Mouse (Mus musculus): ENCODE results near the gene Tbc1d22b. TPM values are rescaled to one million over a fixed set of nuclear protein-coding genes. Genes with fewer than 3 reads are reported as not detected.
A peak's percentile ranks its signal among the peaks of the same experiment; 100 is the strongest.
"Not testable (repeated sequence)": the region's sequence is repeated elsewhere in the genome, so short reads cannot be mapped to it uniquely, and the experiment has no call there.

The Tbc1d22b gene
- polyA plus RNA-seq, 1 experiment, result 27.3 TPM

- WGBS, result 91% methylated on average over 15 of the region's 15 CpGs
- H3K27ac ChIP-seq (ENCODE audit: insufficient read depth, low read depth, low read length), result no peak overlapping the region
- H3K4me1 ChIP-seq (ENCODE audit: control insufficient read depth, insufficient read depth, insufficient read length, low read length), result peaks cover 2% of the 10 kb centered on the region; the same call in 1 of the 2 replicates
- H3K4me3 ChIP-seq (ENCODE audit: low read depth, low read length), result no peak overlapping the region
- H3K27me3 ChIP-seq (ENCODE audit: control insufficient read depth, insufficient read depth, low read length), result no peaks in the 10 kb centered on the region
- no peak for TF ChIP-seq CTCF (IDR thresholded peaks at IDR 0.05; ENCODE audit: extremely low read depth, insufficient read length, insufficient replicate concordance, low read depth, low read length)
- TF ChIP-seq POLR2A (IDR thresholded peaks at IDR 0.05; ENCODE audit: low read depth, low read length), result no peak
- peaks cover 46% of the 10 kb centered on the region for H3K36me3 ChIP-seq (ENCODE audit: control insufficient read depth, insufficient read depth, low read length)
Observed at GRCm38 (mm10) chr17:29595891-29596770, 46.5 kb downstream of the Tbc1d22b start.

DNA sequence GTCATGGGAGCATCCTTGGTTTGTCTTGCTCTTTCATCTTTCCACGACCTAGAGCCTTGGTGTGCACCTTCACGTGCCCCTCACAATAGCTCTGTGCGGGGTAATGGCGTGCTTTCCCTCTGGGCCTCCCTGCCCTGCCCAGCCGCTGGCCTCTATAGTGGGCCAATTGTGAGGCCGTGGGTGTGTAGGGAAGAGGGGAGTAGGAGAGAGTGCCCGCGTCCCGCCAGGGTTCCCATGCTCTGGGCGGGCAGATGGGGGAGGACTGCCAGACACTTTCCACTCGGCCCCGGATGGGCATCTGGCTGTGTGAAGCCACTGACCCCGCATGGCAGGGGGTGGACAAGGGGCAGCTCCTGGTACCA is 47.2 kb downstream of the Tbc1d22b start:
- Histone ChIP-seq H3K27ac (ENCODE audit: insufficient read depth, low read depth, low read length) (no peak overlapping the region), H3K4me1 (ENCODE audit: control insufficient read depth, insufficient read depth, insufficient read length, low read length) (peaks cover 2% of the 10 kb centered on the region; the same call in 1 of the 2 replicates), H3K27me3 (ENCODE audit: control insufficient read depth, insufficient read depth, low read length) (no peaks in the 10 kb centered on the region), H3K4me3 (ENCODE audit: low read depth, low read length) (no peak overlapping the region), H3K36me3 (ENCODE audit: control insufficient read depth, insufficient read depth, low read length) (peaks cover 46% of the 10 kb centered on the region)
- TF ChIP-seq CTCF (IDR thresholded peaks at IDR 0.05; ENCODE audit: extremely low read depth, insufficient read length, insufficient replicate concordance, low read depth, low read length) (no peak), POLR2A (IDR thresholded peaks at IDR 0.05; ENCODE audit: low read depth, low read length) (no peak)
- 93% methylated on average over 13 of the region's 13 CpGs for WGBS

DNA sequence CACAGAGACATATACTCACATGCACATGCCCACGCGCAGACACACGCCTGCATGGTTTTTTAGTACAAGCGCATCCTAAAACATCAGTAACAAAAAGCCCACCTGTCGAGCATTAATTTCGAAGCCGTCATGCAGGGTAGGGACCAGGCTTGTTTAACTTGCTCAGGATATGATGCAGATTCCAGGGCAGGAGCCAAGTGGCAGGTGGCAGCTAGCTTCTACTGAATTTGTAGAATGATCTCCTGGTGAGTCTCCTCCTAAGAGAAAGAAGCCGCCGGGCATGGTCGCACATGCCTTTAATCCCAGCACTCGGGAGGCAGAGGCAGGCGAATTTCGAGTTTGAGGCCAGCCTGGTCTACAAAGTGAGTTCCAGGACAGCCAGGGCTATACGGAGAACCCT is 49.5 kb downstream of the Tbc1d22b start:
- TF ChIP-seq CTCF (IDR thresholded peaks at IDR 0.05; ENCODE audit: extremely low read depth, insufficient read length, insufficient replicate concordance, low read depth, low read length), result no peak
- no peak for TF ChIP-seq POLR2A (IDR thresholded peaks at IDR 0.05; ENCODE audit: low read depth, low read length)
- H3K27ac ChIP-seq (ENCODE audit: insufficient read depth, low read depth, low read length), result no peak overlapping the region
- no peaks in the 10 kb centered on the region for H3K27me3 ChIP-seq (ENCODE audit: control insufficient read depth, insufficient read depth, low read length)
- WGBS, result 96% methylated on average over 14 of the region's 14 CpGs
- peaks cover 2% of the 10 kb centered on the region; the same call in 1 of the 2 replicates for H3K4me1 ChIP-seq (ENCODE audit: control insufficient read depth, insufficient read depth, insufficient read length, low read length)
- H3K4me3 ChIP-seq (ENCODE audit: low read depth, low read length), result no peak overlapping the region
- H3K36me3 ChIP-seq (ENCODE audit: control insufficient read depth, insufficient read depth, low read length), result peaks cover 46% of the 10 kb centered on the region

GRCm38 (mm10) chr17:29599537-29599936 is 50.0 kb downstream of the Tbc1d22b start:
- 65% methylated on average over 8 of the region's 8 CpGs for WGBS
- H3K4me3 ChIP-seq (ENCODE audit: low read depth, low read length), result no peak overlapping the region
- no peaks in the 10 kb centered on the region for H3K27me3 ChIP-seq (ENCODE audit: control insufficient read depth, insufficient read depth, low read length)
- H3K36me3 ChIP-seq (ENCODE audit: control insufficient read depth, insufficient read depth, low read length), result peaks cover 44% of the 10 kb centered on the region
- H3K27ac ChIP-seq (ENCODE audit: insufficient read depth, low read depth, low read length), result no peak overlapping the region
- peaks cover 2% of the 10 kb centered on the region; the same call in 1 of the 2 replicates for H3K4me1 ChIP-seq (ENCODE audit: control insufficient read depth, insufficient read depth, insufficient read length, low read length)
- no peak for TF ChIP-seq CTCF (IDR thresholded peaks at IDR 0.05; ENCODE audit: extremely low read depth, insufficient read length, insufficient replicate concordance, low read depth, low read length)
- no peak for TF ChIP-seq POLR2A (IDR thresholded peaks at IDR 0.05; ENCODE audit: low read depth, low read length)

GRCm38 (mm10) chr17:29601391-29601790 is 51.8 kb downstream of the Tbc1d22b start:
- Histone ChIP-seq H3K4me3 (ENCODE audit: low read depth, low read length) (no peak overlapping the region), H3K27ac (ENCODE audit: insufficient read depth, low read depth, low read length) (no peak overlapping the region), H3K36me3 (ENCODE audit: control insufficient read depth, insufficient read depth, low read length) (peaks cover 39% of the 10 kb centered on the region), H3K27me3 (ENCODE audit: control insufficient read depth, insufficient read depth, low read length) (no peaks in the 10 kb centered on the region), H3K4me1 (ENCODE audit: control insufficient read depth, insufficient read depth, insufficient read length, low read length) (peaks cover 2% of the 10 kb centered on the region; the same call in 1 of the 2 replicates)
- WGBS, result 70% methylated on average over 4 of the region's 4 CpGs
- TF ChIP-seq POLR2A (IDR thresholded peaks at IDR 0.05; ENCODE audit: low read depth, low read length) (no peak), CTCF (IDR thresholded peaks at IDR 0.05; ENCODE audit: extremely low read depth, insufficient read length, insufficient replicate concordance, low read depth, low read length) (no peak)

DNA sequence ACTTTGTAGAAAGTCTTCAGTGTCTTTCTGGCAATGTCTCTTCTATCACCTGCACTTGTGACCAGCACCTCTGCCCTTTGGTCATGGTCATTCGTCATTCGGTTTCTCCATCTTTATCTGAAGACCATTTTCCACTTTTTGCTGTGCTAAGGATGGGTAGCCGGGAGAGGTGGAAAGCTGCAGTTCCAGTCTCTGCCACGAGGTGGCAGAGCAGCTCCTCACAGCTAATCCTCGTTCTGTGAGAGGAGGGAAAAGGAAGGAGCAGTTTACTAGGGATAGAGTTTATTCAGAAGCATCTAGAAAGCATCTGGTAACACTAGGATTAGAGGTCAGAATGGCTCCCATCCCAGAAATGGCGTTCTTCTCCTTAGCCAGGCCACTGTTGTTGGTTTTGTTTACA is 53.7 kb downstream of the Tbc1d22b start:
- H3K27ac ChIP-seq (ENCODE audit: insufficient read depth, low read depth, low read length), result no peak overlapping the region
- peaks cover 32% of the 10 kb centered on the region for H3K36me3 ChIP-seq (ENCODE audit: control insufficient read depth, insufficient read depth, low read length)
- H3K4me3 ChIP-seq (ENCODE audit: low read depth, low read length), result no peak overlapping the region
- TF ChIP-seq CTCF (IDR thresholded peaks at IDR 0.05; ENCODE audit: extremely low read depth, insufficient read length, insufficient replicate concordance, low read depth, low read length), result peak; percentile 93; the same call in 1 of the 2 replicates
- no peak for TF ChIP-seq POLR2A (IDR thresholded peaks at IDR 0.05; ENCODE audit: low read depth, low read length)
- peaks cover 2% of the 10 kb centered on the region; the same call in 1 of the 2 replicates for H3K4me1 ChIP-seq (ENCODE audit: control insufficient read depth, insufficient read depth, insufficient read length, low read length)
- H3K27me3 ChIP-seq (ENCODE audit: control insufficient read depth, insufficient read depth, low read length), result no peaks in the 10 kb centered on the region
- WGBS, result 13% methylated on average over 6 of the region's 6 CpGs

DNA sequence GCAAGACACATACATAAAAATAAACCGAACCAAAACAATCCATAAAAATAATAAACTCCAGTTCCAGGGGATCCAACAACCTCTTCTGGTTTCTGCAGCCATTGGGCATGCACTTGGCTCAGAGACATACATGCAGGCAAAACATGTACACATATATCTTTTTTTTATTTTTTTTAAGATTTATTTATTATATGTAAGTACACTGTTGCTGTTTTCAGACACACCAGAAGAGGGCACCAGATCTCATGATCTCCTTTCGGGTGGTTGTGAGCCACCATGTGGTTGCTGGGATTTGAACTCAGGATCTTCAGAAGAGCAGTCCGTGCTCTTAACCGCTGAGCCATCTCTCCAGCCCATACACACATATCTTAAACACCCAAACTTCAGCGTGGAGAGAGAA is 63.9 kb downstream of the Tbc1d22b start:
- peaks cover 12% of the 10 kb centered on the region; the same call in 1 of the 2 replicates for H3K4me1 ChIP-seq (ENCODE audit: control insufficient read depth, insufficient read depth, insufficient read length, low read length)
- not testable (repeated sequence) for H3K27ac ChIP-seq (ENCODE audit: insufficient read depth, low read depth, low read length); H3K27me3 ChIP-seq (ENCODE audit: control insufficient read depth, insufficient read depth, low read length); H3K36me3 ChIP-seq (ENCODE audit: control insufficient read depth, insufficient read depth, low read length); H3K4me3 ChIP-seq (ENCODE audit: low read depth, low read length)
- WGBS, result 79% methylated on average over 5 of the region's 5 CpGs

Data from small intestine, adult 2 months (tissue).